Mouse (Mus musculus): Measurements from ENCODE around the gene Lmnb2.

Gene Lmnb2

DNA sequence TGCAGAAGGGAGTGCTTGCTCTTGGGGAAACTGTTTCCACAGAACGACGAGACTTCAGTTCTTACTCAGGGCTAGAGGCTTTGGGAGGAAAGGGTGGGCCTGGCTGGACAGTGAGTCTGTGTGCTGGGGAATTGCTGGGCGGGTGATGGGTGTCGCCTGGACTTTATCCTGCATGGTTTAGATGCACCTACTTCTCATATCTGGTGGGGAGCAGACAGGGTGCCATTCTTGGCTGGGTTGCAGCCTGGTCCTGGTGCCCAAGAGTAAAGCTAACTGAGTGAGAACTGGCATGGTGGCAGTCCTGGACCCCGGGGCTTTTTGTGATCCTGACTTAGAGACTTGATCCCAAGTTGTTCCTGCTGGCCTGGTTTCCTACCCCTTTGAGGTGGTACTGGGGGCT is 61.1 kb downstream of the Lmnb2 start:
- DNase-seq (ENCODE audit: low spot score in 2 of 2), result no peak

DNA sequence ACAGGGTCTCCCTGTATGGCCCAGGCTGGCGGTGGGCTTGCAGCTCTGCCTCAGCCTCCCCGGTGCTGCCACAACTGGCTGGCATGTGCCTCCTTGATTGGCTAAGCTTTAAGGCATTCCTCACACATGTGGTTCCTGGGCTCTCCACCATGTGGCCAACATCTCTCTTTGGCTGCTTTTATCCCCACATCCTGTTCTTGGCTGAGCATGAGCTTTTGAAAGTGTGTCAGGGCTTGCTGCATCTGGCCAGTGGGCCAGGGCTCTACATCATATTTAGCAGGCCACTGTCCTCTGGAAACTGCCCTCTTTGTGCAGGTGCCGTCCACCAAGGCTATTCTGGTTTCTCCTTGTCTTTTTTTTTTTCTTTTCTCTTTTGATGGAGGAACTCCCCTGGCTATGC is 61.8 kb downstream of the Lmnb2 start:
- DNase-seq (ENCODE audit: low spot score in 2 of 2), result peak in 1 of 2 experiments; percentile 59

DNA sequence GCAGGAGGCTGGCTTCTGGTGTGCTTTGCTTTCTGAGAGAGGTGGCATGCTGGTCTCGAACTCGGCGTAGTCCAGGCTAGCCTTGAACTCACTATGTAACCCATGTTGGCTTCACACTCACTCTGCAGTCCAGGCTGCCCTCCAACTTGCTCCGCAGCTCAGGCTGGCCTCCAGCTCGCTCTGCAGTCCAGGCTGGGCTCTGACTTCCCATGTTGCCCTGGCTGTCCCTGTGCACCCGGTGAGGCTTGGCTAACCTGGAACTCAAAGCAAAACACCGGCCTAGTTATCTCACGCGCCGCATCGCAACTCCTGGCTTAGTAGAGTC is 62.3 kb downstream of the Lmnb2 start:
- no peak for DNase-seq (ENCODE audit: low spot score in 2 of 2)

DNA sequence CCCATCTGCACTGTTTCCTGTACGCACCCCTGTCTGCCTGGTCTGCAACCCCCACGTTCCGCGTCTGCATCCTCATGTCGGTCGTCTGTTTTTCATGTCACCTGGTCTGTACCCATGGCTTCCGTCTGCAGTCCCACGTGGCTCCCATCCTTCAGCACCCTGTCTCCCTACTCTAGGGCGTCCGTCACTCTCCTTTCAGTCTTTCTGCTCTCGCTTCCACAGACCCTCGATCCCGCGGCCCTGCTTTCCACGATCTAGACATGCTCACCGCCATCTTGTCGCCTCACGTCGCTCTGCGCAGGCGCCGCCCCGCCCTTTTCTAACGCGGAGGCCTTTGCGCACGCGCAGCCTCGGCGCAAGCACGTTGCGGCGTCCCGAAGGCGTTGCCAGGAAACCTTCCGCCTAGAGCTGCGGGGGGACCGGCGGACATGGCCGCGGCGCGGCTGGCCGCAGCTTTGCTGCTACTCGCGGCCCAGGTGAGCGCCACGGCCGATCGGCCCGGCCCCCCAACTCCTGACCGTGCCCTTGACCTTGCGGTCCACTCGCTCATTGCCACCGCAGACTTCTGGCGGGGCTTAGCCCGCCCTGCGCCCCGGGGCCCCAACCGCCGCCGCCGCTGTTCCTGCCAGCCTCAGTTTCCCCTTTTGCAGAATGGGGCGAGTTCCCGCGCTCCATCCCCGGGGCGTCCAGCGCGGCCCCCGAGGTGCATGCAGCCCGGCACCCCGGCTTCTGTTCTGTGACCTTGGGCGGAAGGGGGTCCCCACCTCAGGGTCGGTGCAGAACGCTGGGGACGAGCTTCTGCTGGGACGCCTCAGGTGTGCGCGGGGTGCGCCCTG is 62.9 kb downstream of the Lmnb2 start, which contains the start of the genes Lsm7 and Sppl2b:
Gene Lsm7, minus strand, starts transcription at position 297 of the 836 bp plus-strand sequence.
Gene Sppl2b, plus strand, starts transcription at position 363 of the 836 bp plus-strand sequence.
- DNase-seq (ENCODE audit: low spot score in 2 of 2), result peak; percentile 92 to 95
